Mouse (Mus musculus) c-Kit-positive CD71-positive TER-119-positive erythroid progenitor cells, embryonic 14.5 days (primary cell): ENCODE results near the gene Fgf2.

Experiments used
- DNase-seq: peaks from one replicate; pipeline ENCODE4 v3.0.0-alpha.2; 2013; ENCODE audit warnings: low spot score

Fgf2 gene

GRCm38 (mm10) chr3:37354737-37355136 lies 6.6 kb downstream of the Fgf2 start:
- no peak for DNase-seq

DNA sequence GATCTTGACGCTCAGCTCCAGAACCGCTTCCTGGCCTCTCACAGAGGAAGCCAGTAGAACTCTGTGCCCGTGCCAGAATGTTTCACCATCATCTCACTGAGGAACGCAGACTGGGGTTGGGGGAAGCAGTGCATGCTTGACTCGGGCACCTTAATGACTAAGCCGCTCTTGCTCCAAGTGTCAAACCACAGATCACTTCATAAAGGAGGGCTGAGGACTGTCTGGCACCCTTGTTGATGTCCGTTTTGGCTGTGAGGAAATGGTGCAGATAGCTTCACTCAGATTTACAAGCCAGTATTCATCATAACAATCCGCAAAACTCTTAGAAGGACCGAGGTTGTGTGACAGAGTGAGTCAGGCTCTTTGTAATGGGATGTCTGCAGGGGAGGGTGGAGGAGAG lies 12.6 kb downstream of the Fgf2 start:
- no peak for DNase-seq

DNA sequence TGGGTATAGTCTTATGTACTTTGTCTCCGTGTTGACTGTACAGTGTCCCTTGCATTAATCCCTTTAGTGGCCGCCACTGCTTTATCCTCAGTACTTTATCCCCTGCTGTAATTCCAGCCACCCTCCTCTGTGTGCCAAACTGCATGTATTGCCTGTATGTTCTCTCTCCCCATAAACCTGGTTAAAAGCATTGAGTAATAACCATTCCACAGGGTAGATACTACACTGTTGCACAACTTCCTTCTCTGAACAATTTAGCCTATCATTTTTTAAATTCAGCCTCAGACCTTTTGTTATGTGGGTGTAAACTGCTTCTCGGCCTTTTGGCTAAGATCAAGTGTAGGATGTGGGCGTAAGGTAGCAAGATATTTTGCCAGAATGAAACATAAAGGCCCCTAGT lies 17.0 kb downstream of the Fgf2 start:
- no peak for DNase-seq

GRCm38 (mm10) chr3:37365976-37366375 lies 17.8 kb downstream of the Fgf2 start:
- DNase-seq = no peak

DNA sequence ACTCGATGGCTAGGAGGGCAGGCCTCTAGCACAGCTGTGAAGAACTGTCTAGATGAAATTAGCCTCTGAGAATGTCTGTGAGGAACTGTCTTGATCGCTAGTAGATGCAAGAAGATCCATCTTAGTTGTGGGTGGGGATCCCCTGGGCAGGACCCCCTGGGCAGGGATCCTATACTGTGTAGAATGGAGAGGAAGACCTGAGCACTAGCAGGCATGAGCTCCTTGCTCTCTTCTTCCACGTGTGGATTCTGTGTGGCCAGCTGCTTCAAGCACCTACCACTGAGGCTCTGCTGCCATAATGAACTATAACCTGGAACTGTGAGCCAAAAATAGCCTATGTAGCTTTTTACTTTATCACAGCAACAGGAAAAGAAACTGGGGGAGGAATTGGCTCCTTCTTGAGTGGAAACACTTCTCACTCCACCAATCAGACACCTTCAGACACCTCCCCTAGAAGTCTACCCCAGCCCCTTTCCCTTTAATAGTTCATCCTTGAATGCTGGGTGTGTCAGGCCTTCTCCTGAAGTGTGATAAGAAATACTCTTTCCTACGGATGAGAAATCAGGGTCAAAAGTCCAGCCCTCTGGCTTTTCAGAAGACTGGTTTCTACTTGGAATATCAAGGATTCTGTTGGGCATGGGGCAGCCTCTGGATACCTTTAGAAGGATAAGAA lies 18.4 kb downstream of the Fgf2 start:
- DNase-seq = no peak

- DNase-seq = no peak
Measured at GRCm38 (mm10) chr3:37370407-37370806, 22.3 kb downstream of the Fgf2 start.

DNA sequence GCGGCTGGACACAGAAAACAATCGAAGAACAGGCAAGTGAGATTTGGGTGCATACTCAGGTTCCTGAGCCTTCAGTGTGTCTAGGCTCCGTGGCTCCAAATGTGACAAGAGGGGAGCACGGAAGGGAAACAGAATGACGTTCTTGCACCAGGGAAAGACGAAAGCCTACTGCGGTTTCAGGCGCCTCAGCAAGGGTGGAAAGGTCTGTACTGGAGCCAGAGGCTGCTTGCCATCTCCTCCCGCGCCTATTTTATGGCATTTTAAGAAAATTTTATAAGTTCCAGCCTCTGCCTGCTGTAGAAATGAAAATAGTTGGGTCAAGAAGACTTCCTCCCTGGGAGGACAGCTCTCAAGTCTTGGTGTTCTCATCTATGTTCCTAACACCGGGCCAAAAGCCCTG lies 25.6 kb downstream of the Fgf2 start:
- DNase-seq = no peak

GRCm38 (mm10) chr3:37377926-37378325 lies 29.8 kb downstream of the Fgf2 start:
- no peak for DNase-seq

DNA sequence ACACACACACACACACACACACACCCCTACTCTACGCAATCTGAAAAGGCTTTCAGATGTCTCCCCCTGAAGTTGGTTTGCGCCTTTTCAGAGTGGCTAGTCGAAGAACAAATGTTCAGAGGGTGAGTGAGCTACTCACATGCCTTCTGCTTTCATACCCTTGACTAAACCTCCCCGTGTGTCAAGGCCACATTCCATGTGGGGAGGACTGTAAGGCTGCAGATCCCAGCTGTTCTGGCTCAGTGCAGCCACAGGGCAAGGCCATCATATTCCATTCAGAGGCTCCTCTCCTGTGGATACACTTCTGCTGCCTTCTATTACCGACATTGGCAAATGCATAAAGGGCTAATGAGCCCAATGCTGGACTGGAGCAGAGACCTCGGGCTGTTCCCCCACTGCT lies 30.3 kb downstream of the Fgf2 start:
- DNase-seq = no peak

DNA sequence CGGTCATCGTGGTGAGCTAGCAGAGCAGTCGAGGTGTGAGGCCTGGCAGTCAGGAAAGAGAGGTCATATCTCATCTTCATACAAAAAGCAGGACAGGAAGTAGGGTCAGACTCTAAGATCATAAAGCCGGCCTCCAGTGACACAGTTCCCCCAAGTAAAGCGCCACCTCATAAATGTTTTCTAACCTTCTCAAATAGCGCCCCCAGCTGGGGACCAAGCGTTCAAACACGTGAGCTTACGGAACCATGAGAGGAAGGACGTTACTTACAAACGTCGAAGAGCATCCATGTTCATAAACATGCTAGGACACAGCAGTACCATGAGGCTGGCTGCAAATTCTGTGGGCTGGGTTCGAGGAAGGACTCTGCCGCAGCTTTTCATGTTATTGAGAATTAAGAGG lies 31.1 kb downstream of the Fgf2 start:
- peak; percentile 9 for DNase-seq

DNA sequence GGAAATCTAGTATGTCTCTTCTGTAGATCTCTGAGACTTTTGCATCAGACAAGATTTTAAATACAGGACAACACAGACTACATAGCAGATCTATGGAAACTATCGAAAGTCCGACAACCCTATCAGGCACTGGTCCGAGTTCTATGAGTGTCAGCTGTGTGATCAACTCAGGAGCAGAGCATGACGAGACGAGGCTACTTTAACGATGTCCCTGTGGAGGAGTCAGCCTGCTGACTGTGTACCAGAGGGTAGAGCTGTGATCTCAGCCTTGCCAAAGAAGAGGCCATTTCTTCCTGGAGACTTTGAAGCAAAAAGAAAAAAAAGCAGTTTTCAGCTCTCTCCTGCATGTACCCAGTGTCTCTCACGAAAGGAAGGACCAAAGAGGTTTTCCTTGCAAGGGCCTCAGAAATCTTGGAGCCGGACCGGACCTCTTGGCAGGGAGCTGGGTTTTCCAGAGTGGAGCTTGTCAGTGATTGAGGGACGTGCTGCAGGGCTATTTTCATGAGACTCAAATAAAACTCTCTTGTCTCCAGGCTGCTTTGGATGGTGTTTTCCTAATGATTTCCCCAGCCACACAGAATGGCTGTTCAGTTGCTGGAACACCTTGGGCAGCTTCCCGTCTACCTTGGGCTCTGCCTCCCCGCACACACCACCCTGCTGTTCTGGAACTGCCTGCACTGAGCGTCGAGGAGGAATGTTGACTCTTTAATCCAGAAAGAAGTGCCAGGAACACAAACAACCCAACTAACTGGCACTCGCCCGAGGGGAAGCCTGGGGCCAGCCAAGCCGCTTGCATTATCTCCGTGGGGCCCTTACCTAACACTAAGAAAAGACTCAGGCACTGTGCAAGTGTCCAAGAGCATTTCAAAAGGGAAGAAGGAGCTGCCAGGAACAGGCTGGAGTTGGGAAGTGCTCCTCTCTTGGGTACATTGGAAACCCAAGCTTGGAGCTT lies 32.1 kb downstream of the Fgf2 start:
- no peak for DNase-seq

- no peak for DNase-seq
Measured at GRCm38 (mm10) chr3:37381457-37381856, 33.3 kb downstream of the Fgf2 start.

DNA sequence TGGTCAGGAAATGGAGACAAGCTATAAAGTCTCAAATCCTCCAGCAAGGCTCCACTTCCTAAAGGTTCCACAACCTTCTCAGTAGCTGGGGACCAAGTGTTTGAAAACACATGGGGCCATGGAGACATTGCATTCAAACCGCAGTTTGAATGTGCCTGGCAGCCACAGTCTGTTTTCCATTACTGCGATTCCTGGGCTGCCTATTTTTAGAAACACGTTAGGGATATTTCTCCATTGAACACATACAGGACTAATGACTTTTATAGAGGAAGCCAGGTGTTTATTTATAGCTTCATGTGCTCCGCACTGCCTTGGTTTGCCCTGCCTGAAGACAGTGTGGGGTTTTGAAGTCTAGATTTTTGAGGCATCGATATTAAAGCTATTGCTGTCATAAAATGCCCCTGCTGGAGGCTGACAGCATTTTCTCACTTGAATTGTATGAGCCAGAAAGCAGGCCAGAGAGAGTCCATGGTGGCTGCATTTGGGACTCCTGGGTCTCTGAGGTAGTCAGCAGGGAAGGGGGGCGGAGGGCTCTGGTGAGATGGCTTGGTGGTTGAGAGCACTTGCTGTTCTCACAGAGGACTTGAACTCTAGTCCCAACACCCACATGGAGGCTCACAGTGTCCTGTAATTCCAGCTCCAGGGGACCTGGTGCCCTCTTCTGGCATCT lies 35.1 kb downstream of the Fgf2 start:
- DNase-seq = no peak

- DNase-seq = no peak
Measured at GRCm38 (mm10) chr3:37387310-37387709, 39.2 kb downstream of the Fgf2 start.

DNA sequence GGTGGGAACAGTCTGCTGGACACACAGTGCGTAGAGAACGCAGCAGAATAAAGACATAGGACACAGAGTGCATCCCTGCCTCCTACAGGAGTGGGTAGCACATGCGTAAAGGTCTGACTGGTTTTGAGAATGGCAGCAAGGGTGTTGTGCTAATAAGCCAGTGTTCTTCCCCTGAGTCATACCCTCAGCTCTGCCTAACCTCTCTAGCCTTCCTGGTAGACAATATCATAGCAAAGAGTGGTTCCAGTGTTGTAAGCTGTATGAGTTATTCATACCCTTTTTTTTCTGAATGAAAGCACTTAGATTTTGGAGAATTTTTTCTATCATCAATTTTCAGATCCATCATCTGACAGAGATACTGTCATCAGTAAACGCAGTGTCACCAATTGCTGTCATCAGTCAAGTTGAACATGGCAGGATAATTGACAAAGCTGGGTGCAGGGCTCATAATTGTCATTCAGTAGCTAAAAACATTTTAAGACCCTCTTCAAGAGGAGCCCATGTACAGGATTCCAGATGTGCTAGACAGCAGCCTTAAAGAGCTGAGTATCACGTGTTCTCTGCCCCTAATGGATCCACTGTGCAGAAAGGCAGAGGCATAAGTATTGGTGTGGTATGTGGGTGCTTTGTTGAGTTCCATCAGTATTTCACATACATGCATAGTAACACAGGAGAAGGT lies 48.9 kb downstream of the Fgf2 start:
- DNase-seq = no peak

DNA sequence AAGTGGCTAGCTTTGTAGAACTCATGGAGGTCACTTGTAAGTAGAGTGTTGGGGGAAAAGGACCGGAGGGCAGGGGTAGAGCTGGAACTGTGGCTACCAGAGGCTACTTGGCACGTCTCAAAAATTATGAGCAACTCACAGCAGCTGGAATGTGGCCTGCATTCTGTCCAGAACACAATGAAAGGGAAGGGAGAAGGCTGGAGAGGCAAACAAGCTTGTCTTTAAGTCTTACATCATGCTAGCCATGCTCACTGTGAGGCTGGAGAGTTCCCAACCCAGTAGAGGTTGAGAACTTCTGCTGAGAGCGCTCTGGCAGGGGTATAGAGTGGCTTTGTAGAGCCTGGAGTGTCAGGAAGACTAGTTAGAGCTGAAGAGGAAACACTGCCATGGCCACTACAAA lies 49.5 kb downstream of the Fgf2 start:
- DNase-seq = no peak

GRCm38 (mm10) chr3:37398661-37399395 lies 50.7 kb downstream of the Fgf2 start:
- no peak for DNase-seq

DNA sequence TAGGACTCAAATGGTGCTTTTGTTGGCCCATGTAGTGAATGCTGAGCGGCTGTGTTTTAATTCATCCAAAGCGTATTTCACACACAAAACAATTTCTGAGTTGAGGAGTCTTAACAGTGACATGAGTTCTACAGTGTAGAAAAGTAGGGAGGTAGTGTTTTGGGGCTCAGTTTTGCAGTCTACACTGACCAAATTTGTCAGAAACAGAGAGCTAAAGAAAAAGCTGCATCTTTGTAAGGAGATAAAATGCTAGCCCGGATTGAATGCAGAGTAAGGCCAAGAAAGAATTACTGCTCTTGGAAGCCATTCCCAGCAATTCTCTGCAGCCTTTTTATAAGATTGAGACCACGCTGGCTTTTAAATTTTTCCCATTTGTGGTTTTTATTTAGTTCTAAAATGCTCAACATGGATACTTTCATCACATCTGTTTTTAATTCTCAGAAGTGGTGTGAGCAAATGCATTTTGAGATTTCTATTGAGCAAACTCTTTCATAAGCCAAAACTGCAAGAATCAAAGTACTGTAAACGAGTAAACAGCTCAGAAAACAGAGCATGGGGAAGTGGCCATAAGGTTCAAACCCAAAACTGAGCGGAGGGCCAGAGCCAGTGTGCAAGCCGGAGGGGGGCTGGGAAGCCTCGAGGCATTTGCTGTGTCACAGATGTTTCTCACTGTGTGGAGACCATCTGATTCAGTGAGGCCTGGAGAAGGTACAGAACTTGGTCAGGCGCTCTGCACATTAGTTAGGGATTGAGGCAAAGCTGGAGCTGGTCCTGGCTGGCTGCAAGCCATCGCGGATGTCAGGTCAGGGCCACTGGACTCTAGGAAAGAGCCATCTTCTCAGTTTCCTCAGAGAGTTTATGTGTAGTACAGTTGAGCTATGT lies 53.8 kb downstream of the Fgf2 start:
- DNase-seq = no peak

- no peak for DNase-seq
Measured at GRCm38 (mm10) chr3:37407598-37407997, 59.5 kb downstream of the Fgf2 start.

DNA sequence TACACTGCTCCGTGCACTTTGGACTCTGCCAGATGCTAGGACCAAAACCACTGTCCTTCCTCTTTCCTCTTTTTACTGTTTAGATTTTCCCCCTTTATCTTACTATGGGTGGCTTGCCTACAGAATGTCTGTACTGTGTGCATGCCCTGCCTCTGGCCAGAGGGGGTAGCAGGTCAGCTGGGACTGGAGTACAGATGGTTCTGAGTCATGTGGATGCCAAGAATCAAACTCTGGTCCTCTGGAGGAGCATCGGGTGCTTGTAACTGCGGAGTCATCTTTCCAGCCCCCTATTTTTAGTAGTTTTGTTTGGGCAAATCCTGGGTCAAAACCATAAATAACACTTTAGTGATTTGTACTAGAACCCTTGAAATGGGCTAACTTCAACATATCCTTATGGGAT lies 65.3 kb downstream of the Fgf2 start:
- DNase-seq = no peak
